Mouse (Mus musculus) cerebellum, adult 2 months (tissue): ENCODE data around the gene Usf1.

ENCODE experiments used
- CTCF ChIP-seq: fragments of 200-500 bp; IDR thresholded peaks from 2 replicates; pipeline ENCODE4 v1.5.1; 2011; ENCODE audit warnings: low read depth, mild to moderate bottlenecking, control low read depth, low read length, moderate library complexity, borderline replicate concordance; ENCODE audit not compliant: insufficient read depth
- POLR2A ChIP-seq: fragments of 200-500 bp; IDR thresholded peaks from 2 replicates; pipeline ENCODE4 v1.6.1; 2011; ENCODE audit warnings: low read length, control low read depth, borderline replicate concordance; ENCODE audit not compliant: insufficient read depth

GRCm38 (mm10) chr1:171439072-171439471 is 28.0 kb downstream of the Usf1 start:
- TF ChIP-seq POLR2A (no peak), CTCF (no peak)
